Mouse (Mus musculus): Measurements from ENCODE around the gene Dgki. TPM values are rescaled to one million over a fixed set of nuclear protein-coding genes. Genes with fewer than 3 reads are reported as not detected.

Dgki gene
- polyA plus RNA-seq, 1 experiment = not detected

GRCm38 (mm10) chr6:36998942-36999341 is 301.0 kb downstream of the Dgki start:
- TF ChIP-seq GATA1 (IDR thresholded peaks at IDR 0.05; ENCODE audit: low read length) = no peak

- TF ChIP-seq GATA1 (IDR thresholded peaks at IDR 0.05; ENCODE audit: low read length) = no peak
These were observed 305.7 kb downstream of the Dgki start for GRCm38 (mm10) chr6:36994329-36994728.

GRCm38 (mm10) chr6:36990186-36990585 is 309.8 kb downstream of the Dgki start:
- no peak for TF ChIP-seq GATA1 (IDR thresholded peaks at IDR 0.05; ENCODE audit: low read length)

- TF ChIP-seq GATA1 (IDR thresholded peaks at IDR 0.05; ENCODE audit: low read length) = no peak
These were observed 311.2 kb downstream of the Dgki start for GRCm38 (mm10) chr6:36988800-36989199.

GRCm38 (mm10) chr6:36981646-36982045 is 318.3 kb downstream of the Dgki start:
- no peak for TF ChIP-seq GATA1 (IDR thresholded peaks at IDR 0.05; ENCODE audit: low read length)

GRCm38 (mm10) chr6:36980475-36980874 is 319.5 kb downstream of the Dgki start:
- TF ChIP-seq GATA1 (IDR thresholded peaks at IDR 0.05; ENCODE audit: low read length) = no peak

- no peak for TF ChIP-seq GATA1 (IDR thresholded peaks at IDR 0.05; ENCODE audit: low read length)
These were observed 321.8 kb downstream of the Dgki start for GRCm38 (mm10) chr6:36978176-36978575.

- no peak for TF ChIP-seq GATA1 (IDR thresholded peaks at IDR 0.05; ENCODE audit: low read length)
These were observed 326.9 kb downstream of the Dgki start for GRCm38 (mm10) chr6:36973096-36973495.

- no peak for TF ChIP-seq GATA1 (IDR thresholded peaks at IDR 0.05; ENCODE audit: low read length)
These were observed 327.5 kb downstream of the Dgki start for GRCm38 (mm10) chr6:36972494-36972893.

GRCm38 (mm10) chr6:36969249-36969885 is 330.6 kb downstream of the Dgki start:
- no peak for TF ChIP-seq GATA1 (IDR thresholded peaks at IDR 0.05; ENCODE audit: low read length)

- no peak for TF ChIP-seq GATA1 (IDR thresholded peaks at IDR 0.05; ENCODE audit: low read length)
These were observed 339.3 kb downstream of the Dgki start for GRCm38 (mm10) chr6:36960658-36961057.

GRCm38 (mm10) chr6:36955293-36955692 is 344.7 kb downstream of the Dgki start:
- TF ChIP-seq GATA1 (IDR thresholded peaks at IDR 0.05; ENCODE audit: low read length) = no peak

GRCm38 (mm10) chr6:36950648-36951047 is 349.3 kb downstream of the Dgki start:
- no peak for TF ChIP-seq GATA1 (IDR thresholded peaks at IDR 0.05; ENCODE audit: low read length)

GRCm38 (mm10) chr6:36947861-36948260 is 352.1 kb downstream of the Dgki start:
- no peak for TF ChIP-seq GATA1 (IDR thresholded peaks at IDR 0.05; ENCODE audit: low read length)

- TF ChIP-seq GATA1 (IDR thresholded peaks at IDR 0.05; ENCODE audit: low read length) = no peak
These were observed 362.5 kb downstream of the Dgki start for GRCm38 (mm10) chr6:36937527-36937926.

GRCm38 (mm10) chr6:36936816-36937215 is 363.2 kb downstream of the Dgki start:
- TF ChIP-seq GATA1 (IDR thresholded peaks at IDR 0.05; ENCODE audit: low read length) = no peak

- no peak for TF ChIP-seq GATA1 (IDR thresholded peaks at IDR 0.05; ENCODE audit: low read length)
These were observed 368.5 kb downstream of the Dgki start for GRCm38 (mm10) chr6:36931473-36931872.

GRCm38 (mm10) chr6:36929781-36930180 is 370.2 kb downstream of the Dgki start:
- no peak for TF ChIP-seq GATA1 (IDR thresholded peaks at IDR 0.05; ENCODE audit: low read length)

Measured in G1E-ER4 (cell line).